Mouse (Mus musculus): ENCODE results near the gene D17Wsu92e. TPM values are rescaled to one million over a fixed set of nuclear protein-coding genes. Genes with fewer than 3 reads are reported as not detected.

Gene D17Wsu92e
- total RNA-seq, 2 experiments from 2014 or later: 199 TPM

DNA sequence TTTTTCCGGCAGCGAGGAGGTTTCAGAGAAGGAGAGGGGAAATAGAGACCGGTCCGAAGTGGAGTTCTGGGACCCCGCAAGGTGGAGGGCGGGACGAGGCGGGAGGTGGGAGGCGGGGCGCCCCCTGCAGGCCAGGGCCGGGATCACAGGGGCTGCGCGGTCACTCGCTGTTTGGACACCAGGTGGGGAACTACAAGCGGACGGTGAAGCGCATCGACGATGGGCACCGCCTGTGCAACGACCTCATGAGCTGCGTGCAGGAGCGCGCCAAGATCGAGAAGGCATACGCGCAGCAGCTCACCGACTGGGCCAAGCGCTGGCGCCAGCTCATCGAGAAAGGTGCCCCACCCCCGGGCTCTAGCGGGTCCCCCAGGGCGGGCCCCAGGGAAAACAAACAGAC, 117.9 kb downstream of the D17Wsu92e start:
- no peak for DNase-seq (ENCODE audit: low spot score in 2 of 2)

DNA sequence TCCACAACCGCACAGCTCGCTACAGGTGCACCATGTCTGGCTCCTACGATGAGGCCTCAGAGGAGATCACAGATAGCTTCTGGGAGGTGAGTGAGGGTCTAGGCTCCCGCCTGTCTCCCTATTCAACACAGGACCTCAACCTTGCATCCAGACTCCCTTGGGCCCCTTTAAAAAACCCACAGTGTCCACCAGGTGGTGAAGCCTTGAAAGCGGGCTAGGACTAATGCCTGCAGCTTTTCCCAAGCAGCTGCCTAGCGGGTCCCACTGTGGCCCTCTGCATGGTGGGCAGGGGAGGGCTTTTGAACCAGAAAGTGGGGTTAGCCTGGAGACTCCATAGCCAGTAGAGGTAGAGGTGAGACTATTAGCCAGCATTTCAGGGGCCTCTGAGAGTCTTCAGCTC, 118.6 kb downstream of the D17Wsu92e start:
- DNase-seq (ENCODE audit: low spot score in 2 of 2): no peak

Other genes starting within 250 kb of the D17Wsu92e start
- gene Nudt3, start 197.2 kb downstream of the D17Wsu92e start, total RNA-seq (2021): 100 to 1,000 TPM; 521 to 525 TPM
- 1 to 10 TPM in 1 of 2 experiments, not detected in 1; 1.9 TPM for gene RPS10-NUDT3, start 185.4 kb downstream of the D17Wsu92e start, total RNA-seq (2021)
- 100 to 1,000 TPM; 526 to 527 TPM for gene Rps10, start 184.0 kb downstream of the D17Wsu92e start, total RNA-seq (2021)
- 100 to 1,000 TPM; 339 to 340 TPM for gene Pacsin1, start 165.1 kb downstream of the D17Wsu92e start, total RNA-seq (2021)
- not detected for gene Spdef, start 91.7 kb downstream of the D17Wsu92e start, total RNA-seq (2021)
- gene Snrpc, start 17.5 kb upstream of the D17Wsu92e start, total RNA-seq (2021): 10 to 100 TPM; 44.8 to 51.7 TPM
- gene Uhrf1bp1, start 35.8 kb upstream of the D17Wsu92e start, total RNA-seq (2021): 10 to 100 TPM; 13.7 to 14.5 TPM
- 10 to 100 TPM; 37.2 to 41.4 TPM for gene Anks1, start 88.7 kb upstream of the D17Wsu92e start, total RNA-seq (2021)
- 10 to 100 TPM; 38.7 to 41.5 TPM for gene Taf11, start 89.2 kb upstream of the D17Wsu92e start, total RNA-seq (2021)

Data from layer of hippocampus, adult 18-20 months (tissue).